Mouse (Mus musculus) frontal cortex, postnatal 14 days (tissue): Measurements from ENCODE around the gene Gbp3.

Experiments
- DNase-seq, 2 experiments: peaks; one replicate each; pipeline ENCODE4 v3.0.0; 2022; ENCODE audit warnings: low spot score in 2 of 2

Gbp3 gene

DNA sequence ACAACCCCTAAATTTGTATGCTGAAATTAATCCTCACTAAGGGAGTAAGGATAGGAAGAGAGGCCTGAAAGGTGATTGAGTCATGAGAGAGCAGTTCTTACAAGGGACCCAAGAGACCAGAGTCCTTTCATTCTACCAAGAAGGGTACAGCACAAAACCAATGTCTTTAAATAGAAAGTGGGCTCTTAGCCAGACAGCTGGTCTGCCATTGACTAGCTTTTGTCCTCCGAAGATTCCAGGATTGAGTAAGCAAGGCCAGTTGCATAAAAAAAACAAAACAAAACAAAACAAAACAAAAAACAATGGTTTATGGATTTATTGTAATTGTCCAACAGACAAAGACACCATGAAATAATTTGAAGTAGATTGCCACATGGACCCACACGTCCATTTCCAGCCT lies 29.1 kb downstream of the Gbp3 start:
- DNase-seq = no peak

DNA sequence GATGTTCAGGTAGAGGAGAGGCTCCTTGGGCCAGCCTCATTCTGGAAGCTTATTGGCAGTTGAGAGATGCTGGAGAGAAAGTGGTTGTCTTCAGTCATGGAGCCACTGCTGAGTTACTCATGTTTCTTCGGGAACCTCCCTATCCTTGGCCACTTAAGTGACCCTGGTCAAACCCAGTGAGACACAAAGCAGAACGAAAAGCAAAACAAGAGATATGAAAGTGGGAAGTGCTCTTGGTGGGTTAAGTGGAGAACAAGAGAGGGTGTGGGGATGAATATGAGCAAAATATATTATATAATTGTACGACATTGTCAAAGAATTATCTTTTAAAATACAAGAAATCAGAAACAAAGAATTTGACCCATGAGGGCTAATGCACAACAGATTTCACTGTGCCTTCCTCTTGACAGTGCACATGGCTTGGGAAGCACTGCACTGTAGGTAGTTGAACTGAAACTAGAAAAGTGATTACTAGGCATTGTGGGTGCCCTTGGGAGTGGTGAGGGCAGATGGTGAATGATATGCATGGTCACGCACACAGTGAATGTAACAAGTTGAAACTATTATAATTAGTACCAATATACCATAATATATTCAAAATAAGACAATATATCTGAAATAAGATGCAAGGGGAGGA lies 30.7 kb downstream of the Gbp3 start:
- no peak for DNase-seq

DNA sequence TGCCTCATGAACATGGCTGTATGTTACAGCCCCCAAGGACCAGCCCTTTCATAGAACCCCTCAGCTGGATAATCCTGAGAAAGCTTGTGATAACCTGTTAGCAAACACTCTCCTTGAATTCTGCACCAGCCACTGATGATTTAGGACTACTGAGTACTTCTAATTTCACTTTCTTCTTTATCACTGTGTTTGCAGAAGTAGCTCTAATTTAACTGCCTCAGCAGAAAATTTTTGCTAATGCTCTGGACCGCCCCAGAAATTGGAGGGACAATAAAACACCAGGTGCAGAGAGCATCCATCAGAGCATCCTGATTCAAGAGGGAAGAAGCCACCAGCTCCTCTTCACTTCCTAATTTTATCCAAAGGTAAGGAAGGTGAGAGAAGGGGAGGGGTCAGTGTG lies 34.7 kb downstream of the Gbp3 start, which contains the start of gene Gbp2b:
Gene Gbp2b, plus strand, starts transcription at position 301 of the 400 bp plus-strand sequence.
- no peak for DNase-seq

DNA sequence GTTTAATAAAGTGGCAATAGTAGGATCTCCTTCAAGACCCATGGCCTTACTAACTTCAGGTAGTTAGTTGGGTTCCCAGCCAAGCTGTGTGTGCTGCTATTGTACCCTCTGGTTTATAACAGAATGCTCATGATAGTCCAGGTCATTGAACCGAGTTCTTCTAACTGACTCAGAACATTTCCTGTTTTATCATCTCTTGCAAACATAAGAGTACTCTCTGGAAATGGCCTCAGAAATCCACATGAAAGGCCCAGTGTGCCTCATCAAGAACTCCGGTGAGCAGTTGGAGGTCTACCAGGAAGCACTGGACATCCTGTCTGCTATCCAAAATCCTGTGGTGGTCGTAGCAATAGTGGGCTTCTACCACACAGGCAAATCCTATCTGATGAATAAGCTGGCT lies 38.1 kb downstream of the Gbp3 start:
- no peak for DNase-seq

DNA sequence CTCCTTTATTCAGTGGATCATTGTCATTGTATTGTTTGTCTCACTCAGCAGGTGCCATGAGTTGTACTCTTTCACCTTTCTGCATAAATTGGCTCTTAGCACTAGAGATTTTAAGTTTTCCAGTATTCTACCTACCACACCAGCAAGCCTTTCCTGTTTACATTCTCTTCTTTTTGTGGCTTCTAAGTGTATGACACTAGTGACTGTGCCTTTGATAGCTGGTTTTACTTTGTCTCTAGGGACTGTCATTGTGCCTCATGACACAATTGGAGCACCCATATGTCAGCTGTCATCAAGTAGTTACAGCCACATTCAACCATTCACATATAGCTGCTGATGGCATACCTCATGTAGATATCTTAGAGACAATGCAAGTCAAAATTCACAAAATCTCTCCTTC lies 41.8 kb downstream of the Gbp3 start:
- DNase-seq = no peak

DNA sequence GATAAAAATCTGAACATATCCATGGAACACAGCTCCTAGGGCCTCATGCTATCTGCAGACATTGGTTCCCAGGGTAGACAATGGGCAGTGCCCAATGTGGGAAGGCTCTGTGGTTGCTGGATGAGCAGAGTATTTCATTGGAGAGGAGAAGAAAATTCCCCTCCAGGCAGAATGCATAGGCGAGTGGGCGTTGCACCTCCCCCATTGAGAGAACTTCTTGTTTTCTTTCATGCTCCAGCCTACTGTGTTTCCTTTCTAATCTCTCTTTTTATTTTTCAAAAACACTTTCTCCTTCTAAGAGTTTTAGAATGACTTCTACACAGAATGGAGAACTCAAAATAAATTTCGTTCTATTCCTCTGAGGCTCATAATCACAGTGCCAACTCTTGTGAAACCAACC lies 58.8 kb downstream of the Gbp3 start:
- DNase-seq = no peak

DNA sequence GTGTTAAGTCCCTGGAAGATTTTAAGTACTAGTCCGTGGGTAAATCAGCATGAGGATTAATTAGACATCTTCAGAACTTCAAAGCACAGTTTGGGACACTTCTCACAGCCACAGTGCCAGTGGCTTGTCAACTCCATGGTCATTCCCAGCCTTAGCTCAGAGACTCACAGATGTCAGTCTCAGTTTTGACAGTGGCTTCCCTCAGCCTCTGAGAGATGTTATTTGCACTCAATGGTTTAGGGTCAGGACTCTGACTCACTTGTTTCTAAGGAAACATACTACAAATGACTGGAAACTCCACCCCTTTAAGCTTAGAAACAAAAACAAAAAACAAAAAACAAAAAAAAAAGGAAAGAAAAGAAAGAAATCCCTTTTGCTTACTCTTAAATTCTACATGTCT lies 59.8 kb downstream of the Gbp3 start:
- DNase-seq = no peak

DNA sequence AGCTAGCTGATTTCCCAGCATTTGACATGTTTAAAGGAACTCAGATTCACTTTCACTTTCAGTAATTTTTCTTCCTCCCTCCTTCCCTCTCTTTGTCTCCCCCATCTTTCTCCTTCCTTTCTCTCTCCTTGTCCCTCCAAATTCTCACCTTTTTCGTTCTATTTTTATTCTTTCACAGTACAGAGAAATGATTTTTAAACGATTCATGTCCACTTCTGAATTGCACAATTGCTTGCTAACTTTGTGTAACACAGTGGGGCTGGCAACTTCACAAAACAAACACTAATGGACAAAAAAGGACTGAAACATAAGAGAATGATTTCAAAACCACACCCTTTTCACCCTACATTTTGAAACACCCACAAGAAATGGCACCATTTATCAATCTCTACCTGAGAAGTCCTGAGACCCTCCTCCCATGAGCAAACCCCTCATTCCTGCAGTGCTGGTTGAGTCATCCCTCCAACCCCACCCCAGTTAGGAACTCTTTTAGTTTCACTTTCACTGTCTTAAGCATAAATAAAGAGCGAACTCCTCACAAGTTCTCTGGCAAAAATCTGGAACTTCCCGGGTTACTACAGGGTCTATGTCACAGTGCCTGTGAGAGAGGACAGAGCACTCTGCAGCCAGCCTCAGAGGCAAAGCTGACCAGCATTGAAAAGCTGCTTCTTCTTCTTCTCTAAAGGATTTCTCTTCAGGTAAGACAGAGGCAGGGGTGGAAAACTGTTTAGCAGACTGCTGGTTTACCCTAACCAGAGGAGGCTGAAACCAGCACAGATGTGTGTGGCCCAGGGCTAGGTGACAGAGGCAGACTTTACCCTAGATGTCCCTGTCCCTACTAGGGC lies 60.5 kb downstream of the Gbp3 start, which contains the start of gene Gbp2:
Gene Gbp2, plus strand, starts transcription at position 492 of the 845 bp plus-strand sequence.
- DNase-seq = no peak

DNA sequence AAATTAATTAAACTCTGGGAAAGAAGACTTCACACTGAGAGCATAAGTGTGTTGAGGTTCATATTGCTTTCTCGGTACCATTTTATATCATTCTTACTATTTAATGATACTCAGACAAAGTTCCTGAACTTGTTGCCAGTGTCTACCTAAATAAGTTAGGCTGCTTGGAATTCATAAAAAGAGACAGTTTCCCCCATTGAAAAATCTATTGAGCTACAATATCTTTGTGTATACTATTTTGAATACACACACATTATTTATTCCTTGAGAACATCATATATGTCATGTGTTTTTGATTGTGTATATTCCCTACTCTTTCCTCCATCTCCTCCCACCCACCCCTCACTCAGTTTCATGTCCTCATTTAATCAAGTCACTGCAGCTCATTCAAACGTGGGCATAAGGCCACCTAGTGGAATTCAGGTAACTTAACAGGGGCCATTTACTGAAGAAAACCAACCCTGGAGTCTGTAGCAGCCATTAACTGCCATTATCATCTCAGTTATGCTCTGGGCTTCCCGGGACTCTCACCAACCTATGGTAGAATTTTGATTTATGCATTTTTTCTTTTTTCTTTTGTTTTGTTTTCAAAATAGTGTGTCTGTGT lies 61.2 kb downstream of the Gbp3 start:
- DNase-seq = no peak
